Mouse (Mus musculus) central nervous system, embryonic 18 days (tissue): ENCODE results near the gene Phf8. TPM values are rescaled to one million over a fixed set of nuclear protein-coding genes. Genes with fewer than 3 reads are reported as not detected.

ENCODE experiments used
- polyA plus RNA-seq: library from polyadenylated mRNA; depleted of rRNA; stranded (reverse); fragments of >200 nt; gene quantifications from 2 replicates; pipeline ENCODE4 v1.2.3, GENCODE M21; 2012; rRNA removed

The Phf8 gene
- polyA plus RNA-seq = 16.6 and 18.7 TPM in 2 replicates

GRCm38 (mm10) chrX:151520458-151521322, at the start of gene Phf8:
TSS of gene Phf8 (plus strand) at chrX:151520672.

Other genes starting within 250 kb of the Phf8 start
- gene Fam120c, start 176.5 kb upstream of the Phf8 start, polyA plus RNA-seq = 9.6 and 10.0 TPM in 2 replicates